Mouse (Mus musculus): Measurements from ENCODE around the gene Reg1.

GRCm38 (mm10) chr6:78468772-78469171, 46.3 kb downstream of the Reg1 start, which contains the start of gene Reg3g:
- TF ChIP-seq GATA1 (IDR thresholded peaks at IDR 0.05; ENCODE audit: borderline replicate concordance, low read length) (no peak), FLI1 (IDR thresholded peaks at IDR 0.05; ENCODE audit: low read length) (no peak)

Measured in megakaryocyte, embryonic 14.5 days (primary cell).